Mouse (Mus musculus): ENCODE measurements at regions not wholly inside any gene's neighbourhood (a gene's known extent, or its start where the extent isn't known, plus 50 kb on each side); places are given as distances from the start of the nearest gene placed in this dataset.

DNA sequence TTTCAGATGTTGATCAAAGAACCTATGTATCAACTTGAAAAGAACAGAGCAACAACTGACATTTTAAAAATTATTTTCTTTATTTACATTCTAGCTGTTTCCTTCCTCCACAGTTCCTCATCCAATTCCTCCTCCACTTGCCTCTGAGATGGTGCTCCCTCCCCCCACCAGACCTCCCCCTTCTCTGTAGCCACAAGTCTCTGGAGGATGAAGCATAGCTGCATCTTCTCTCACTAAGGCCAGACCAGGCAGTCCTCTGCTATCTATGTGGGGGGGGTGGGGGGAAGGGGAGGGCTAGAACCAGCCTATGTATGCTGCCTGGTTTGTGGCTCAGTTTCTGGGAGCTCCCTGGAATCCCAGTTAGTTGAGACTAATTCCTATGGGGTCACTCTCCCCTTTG is 255.0 kb downstream of the Gm21750 start:
- intact Hi-C loops (cut with DNase I): no loop called here
- DNase-seq (ENCODE audit: extremely low spot score in 1 of 2, low spot score in 2 of 2): no peak

DNA sequence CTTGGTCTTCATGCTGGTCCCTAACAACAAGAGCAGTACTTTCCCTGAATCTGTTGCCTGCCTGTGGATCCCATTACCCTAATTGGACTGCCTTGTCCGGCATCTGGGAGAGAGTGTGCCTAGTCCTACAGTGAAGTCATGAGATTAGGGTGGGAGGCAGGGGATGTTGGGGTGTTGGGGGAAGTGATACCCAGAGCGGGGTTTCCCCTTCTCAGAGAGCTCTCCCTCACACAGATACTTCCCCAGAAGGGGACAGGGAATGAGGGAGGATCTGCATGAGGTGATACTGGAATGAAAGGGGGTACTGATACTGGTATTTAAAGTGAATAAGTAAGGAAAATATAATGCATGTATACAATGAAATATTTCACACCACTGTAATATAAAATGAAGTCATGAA is 270.1 kb downstream of the Gm21750 start:
- intact Hi-C loops (cut with DNase I): no loop called here
- DNase-seq (ENCODE audit: extremely low spot score in 1 of 2, low spot score in 2 of 2): no peak

DNA sequence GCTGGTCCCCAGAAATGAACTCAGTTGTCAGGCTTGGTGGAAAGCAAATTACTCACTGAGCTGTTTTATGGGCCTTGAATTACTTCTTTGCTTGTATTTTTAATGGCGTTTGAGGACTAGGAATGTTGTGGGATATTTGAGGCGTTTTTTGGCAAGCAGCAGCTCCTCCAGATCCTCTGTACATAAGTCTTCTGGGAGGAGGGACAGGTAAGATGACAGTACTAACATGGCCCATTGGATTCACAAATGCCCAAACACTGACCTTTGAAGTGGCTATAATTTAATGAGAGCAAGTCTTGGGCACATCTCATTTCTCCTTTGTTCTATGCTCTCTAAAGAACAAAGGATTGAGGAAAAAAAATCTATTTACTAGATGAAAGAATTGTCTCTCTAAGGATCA is 286.3 kb downstream of the Gm21750 start:
- intact Hi-C loops (cut with DNase I): no loop called here
- DNase-seq (ENCODE audit: extremely low spot score in 1 of 2, low spot score in 2 of 2): no peak

DNA sequence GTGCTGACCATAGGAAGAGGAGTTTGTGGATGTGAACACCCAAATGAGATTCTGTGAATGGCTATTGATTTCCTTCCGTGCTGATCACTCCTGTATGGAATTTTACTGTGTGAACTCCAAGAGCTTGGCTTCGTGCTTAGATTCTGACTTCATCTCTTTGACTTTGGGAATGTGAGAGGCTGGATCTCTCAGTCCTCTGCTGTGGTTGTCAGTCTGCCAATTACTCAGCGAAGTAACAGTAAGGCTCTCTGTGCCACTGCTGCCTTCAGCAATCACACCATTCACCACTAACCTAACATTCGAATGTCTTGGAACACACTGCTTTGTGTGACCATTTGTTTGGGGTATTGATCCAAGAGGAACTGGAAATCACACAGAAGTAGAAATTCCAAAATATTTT is 291.5 kb downstream of the Gm21750 start:
- intact Hi-C loops (cut with DNase I): no loop called here
- peak in 1 of 2 experiments; percentile 9 for DNase-seq (ENCODE audit: extremely low spot score in 1 of 2, low spot score in 2 of 2)

DNA sequence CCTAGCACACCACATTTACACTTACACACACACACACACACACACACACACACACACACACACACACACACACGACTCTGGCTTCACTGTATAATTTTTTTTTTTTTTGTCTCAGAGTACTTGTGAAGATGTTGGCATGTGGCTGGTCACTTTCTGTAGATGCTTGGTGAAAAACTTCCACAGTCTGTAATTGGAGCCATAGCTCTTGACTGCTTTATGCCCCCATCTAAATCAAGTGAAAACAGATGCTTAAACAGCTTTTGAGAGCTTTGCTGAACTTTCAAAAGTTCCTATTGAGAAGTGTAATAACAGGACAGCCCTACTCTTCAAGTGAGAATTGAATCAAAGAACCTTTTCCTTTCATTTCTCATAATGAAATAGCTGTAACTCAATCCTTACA is 317.7 kb downstream of the Gm21750 start:
- intact Hi-C loops (cut with DNase I): no loop called here
- DNase-seq (ENCODE audit: extremely low spot score in 1 of 2, low spot score in 2 of 2): no peak

DNA sequence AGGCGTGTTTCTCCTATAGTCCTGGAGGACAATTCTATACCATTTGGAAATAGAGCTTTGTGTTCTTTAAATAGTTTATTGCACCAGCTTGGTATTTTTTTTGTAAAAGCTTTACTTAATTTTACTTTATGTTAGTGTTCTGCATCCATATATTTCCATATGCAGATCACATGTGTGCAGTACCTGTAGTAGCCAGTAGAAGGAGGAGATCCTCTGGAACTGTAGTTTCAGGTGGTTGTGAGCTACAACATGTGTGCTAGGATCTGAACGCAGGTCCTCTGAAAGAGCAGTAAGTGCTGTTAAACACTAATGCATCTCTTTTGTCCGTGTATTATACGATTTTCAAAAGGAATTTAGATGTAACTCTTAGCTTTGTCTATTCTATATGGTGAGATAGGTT is 335.2 kb downstream of the Gm21750 start:
- no peak for DNase-seq (ENCODE audit: extremely low spot score in 1 of 2, low spot score in 2 of 2)
- intact Hi-C loops (cut with DNase I): no loop called here

DNA sequence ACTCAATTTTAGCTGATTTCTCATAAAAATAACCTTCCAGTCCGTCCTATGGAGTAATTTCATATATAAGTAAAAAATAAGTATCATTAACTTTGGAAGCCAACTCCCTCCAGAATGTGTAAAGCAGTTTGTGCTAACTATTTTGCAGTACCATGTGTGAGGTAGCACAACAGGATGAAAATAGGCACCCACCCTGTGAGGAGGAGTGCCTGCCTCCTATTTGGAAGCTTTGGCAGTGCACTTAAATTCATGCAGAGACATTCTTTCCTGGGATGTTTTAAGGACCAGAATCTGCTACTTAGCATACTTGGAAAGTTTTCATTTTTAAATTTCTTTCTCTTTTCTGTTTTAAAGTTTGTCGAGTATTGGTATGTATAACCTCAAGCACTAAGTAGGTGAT is 336.8 kb downstream of the Gm21750 start:
- DNase-seq (ENCODE audit: extremely low spot score in 1 of 2, low spot score in 2 of 2): peak in 1 of 2 experiments; percentile 44
- intact Hi-C loops (cut with DNase I): no loop called here

DNA sequence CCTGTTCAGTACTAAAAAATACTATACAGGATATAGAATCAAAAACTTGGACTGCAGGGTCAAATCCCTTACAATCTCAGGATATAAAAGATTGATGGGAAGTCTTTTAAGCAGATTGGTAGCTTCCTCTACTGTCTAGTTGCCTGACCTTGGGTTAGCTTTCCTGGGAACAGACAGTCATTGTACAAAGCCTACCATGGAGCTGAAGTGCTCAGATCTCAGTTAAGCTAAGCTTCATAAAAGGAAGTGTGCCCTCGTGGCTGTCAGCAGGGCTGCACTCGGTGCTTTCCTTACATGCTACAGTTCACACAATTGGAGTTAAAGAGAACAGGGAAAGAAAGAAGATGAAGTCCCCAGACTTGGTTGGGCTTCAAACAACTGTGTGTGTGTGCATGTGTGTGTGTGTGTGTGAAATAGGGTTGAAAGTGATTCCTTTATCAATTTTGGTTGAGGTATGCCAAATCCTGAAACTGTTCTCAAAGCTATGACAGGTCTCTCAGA is 338.4 kb downstream of the Gm21750 start:
- DNase-seq (ENCODE audit: extremely low spot score in 1 of 2, low spot score in 2 of 2): no peak
- intact Hi-C loops (cut with DNase I): no loop called here

DNA sequence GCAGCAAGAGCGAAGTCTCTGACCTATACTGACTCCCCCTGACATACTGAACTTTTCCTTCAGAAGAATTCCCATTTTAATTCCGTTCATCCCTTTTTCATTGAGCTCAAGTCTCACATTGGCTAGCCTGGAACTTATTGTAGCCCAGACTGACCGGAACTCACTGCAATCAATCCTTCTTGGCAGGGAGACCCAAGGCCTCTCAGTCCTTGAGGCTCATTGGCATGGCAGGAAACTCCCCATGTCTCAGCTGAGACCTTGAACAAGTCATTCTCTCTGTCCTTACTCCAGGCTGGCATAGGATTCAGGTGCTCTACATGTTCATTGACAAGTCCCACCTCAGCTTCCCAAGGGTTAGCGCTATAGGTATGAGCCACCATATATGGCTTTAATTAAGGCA is 345.9 kb downstream of the Gm21750 start:
- intact Hi-C loops (cut with DNase I): no loop called here
- DNase-seq (ENCODE audit: extremely low spot score in 1 of 2, low spot score in 2 of 2): no peak

DNA sequence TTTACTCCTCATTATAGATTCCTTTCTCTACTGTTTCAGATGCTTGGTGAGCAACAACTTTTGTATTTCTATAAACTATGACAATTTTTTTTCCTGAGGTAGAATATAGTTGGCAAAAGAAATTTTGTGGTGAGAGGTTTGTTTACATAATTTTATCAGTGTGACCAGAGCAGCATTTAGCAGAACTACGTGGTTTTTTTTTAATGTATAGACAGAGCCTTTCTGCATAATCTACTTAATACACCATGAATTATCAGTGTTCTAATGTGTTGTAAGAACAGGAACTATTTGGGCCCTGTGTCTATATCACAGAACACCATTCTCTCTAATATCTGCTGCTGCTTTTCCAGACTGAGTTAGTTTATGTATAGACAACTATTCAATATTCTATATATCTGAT is 350.5 kb downstream of the Gm21750 start:
- intact Hi-C loops (cut with DNase I): no loop called here
- no peak for DNase-seq (ENCODE audit: extremely low spot score in 1 of 2, low spot score in 2 of 2)

DNA sequence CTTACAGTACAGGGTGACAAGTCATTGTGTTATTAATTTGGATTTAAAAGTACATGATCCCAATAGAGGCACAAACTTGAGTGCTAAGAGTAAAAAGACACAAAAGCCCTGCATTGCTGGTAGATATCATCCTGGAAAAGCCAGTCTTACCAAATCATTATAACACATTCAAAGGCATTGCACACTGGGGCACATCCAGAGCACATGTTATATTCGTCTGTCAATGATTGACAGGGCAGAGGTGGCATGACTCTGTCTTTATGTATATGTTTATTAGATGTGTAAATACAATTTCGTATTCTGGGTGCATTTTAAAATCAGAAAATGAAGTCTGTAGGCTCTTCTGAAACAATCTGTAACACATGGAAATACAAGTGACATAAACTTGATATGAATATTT is 358.4 kb downstream of the Gm21750 start:
- DNase-seq (ENCODE audit: extremely low spot score in 1 of 2, low spot score in 2 of 2): no peak
- intact Hi-C loops (cut with DNase I): no loop called here

DNA sequence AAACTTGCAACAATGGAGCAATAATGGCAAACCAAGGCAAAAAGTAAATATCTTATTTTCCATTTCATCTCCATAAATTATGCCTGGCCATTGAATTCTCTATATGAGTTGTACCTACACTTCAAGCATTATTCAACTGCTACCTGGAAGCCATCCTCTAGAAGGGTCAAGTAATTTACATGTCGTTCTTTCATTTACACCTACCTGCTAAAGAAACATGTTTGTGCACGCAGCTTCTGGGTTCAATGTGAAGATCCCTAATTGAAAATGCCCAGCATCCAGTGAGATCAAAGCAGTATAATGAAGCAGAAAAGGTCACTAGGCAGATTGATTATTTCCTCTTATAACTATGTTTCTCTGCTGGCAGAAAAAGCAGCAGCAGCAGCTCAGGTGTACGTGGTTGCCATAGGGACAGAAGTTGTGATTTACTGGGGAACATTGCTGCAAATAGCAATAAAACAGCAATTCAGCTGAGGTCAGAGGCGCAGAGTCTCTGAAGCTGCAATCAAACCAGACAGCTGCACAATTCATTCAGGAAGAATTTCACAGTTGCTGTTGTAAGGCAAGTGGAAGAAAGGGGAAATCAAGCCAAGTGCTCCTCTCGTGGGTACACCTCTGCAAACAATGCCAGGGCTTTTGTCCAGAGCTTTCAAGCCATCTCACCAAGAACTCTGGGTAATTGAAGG is 386.1 kb downstream of the Gm21750 start:
- DNase-seq (ENCODE audit: extremely low spot score in 1 of 2, low spot score in 2 of 2): no peak
- intact Hi-C loops (cut with DNase I): no loop called here

DNA sequence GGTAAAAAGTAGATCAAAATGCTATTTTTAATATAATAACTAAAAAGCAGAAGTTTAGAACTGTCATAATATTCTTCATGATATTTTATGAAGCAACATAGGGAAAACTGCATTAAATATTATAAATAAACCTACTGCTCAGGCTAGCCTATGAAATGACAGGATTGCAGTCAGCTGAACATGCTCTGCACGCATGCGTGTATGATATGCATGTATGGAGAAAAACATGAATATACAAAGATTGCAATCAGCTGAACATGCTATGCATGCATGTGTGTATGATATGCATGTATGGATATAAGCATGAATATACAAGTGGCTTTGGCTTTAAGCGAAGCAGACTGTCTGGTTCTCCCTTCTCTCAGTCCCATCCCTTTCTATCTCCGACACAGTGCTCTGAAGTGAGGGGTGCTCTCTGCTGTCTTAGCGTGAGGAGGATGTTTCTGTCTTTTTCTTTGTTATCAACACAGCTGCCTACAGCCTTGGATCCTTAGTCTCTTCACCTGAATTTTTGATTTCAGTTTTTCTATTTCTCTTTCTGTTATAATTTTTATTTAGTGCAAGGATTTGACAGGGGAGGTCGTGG is 386.8 kb downstream of the Gm21750 start:
- no peak for DNase-seq (ENCODE audit: extremely low spot score in 1 of 2, low spot score in 2 of 2)
- intact Hi-C loops (cut with DNase I): no loop called here

DNA sequence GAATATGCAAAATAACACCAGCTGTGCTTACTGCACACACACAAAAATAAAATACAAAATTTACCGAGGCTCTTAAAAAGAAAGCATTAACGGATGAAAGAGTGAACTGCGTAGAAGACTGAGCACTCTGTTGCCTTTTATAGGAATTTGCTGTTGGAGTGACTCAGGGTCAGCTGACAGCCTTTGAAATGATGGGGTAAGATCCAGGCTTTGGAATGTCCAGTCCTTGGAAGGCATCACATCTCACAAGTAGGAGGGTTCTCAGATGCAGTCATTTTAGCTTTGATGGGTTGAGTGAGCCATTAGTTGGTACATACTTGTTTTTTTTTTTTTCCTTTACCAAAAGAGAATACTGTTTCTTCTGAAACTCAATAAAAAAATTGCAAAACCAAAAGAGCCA is 387.4 kb downstream of the Gm21750 start:
- no peak for DNase-seq (ENCODE audit: extremely low spot score in 1 of 2, low spot score in 2 of 2)
- intact Hi-C loops (cut with DNase I): no loop called here

DNA sequence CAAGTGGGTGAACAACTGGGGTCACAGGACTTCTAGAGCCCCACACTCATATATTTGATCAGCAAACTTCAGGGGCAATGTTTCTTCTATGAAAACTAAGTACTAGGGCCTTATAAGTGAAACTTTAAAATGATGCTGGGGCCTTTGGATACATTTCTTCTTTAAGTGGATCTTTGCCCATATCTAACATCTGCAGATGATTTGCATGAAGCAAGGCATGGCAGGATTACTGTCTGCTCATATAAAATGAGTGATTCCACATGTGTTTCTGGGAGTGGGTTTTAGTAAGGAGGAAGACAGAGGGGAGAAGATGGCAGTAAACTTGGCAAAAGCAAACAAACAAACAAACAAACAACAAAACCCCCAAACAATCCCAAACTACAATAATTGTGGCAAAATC is 405.0 kb downstream of the Gm21750 start:
- intact Hi-C loops (cut with DNase I): no loop called here
- no peak for DNase-seq (ENCODE audit: extremely low spot score in 1 of 2, low spot score in 2 of 2)

DNA sequence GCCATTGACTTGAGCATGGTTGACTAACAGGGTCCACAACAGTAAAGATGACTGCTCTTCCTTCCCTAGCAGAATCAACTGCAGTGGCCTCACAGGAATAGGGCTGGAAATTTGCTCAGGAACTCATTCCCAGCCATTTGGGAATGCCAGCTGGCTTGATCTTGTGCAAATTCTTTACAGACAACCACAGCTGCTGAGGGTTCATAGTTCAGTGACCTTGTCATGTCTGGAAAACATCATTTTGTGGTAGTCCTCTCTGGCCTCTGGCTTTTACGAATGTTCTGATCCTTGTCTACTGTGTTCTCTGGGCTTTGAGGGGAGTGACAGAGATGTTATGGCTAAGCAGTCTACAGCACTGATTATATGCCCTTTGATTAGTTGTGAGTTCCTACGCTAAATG is 432.0 kb downstream of the Gm21750 start:
- DNase-seq (ENCODE audit: extremely low spot score in 1 of 2, low spot score in 2 of 2): no peak
- intact Hi-C loops (cut with DNase I): no loop called here

DNA sequence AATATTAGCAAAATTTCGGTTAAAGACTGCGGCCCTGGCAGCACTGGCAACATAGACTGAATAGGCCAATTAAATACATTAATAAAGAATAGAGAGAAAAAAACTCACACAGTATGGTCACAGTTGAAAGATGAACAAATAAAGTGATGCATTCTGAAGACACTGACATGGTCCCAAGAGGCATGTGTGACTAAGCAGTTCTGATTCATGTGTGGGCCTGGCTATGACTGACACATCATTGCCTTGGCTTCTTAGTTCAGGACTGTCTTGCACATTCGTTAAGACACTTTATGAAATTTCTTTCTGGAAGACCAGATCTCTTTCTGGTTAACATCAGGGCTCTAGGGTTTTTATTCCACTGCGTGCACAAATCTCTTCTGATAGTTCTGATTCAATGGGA is 438.7 kb downstream of the Gm21750 start:
- intact Hi-C loops (cut with DNase I): no loop called here
- no peak for DNase-seq (ENCODE audit: extremely low spot score in 1 of 2, low spot score in 2 of 2)

DNA sequence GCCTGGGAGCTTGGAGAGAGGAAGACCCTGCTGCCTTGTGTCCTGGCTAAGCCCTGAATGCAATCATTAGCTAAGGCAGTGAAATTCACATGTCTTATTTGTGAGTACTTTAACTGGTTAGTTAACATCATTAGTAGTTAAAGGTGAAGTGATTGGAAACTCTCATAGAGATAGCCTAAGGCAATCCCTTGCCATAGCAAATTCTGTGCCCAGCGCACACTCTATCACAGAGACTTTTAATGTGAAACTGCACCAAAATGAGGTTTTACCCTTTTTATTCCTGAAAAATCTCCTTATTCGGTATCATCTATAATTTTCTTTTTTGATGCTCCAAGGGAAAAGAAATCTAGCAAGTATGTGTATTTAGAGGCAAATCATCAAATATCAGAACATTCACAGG is 451.6 kb downstream of the Gm21750 start:
- no peak for DNase-seq (ENCODE audit: extremely low spot score in 1 of 2, low spot score in 2 of 2)
- intact Hi-C loops (cut with DNase I): no loop called here

DNA sequence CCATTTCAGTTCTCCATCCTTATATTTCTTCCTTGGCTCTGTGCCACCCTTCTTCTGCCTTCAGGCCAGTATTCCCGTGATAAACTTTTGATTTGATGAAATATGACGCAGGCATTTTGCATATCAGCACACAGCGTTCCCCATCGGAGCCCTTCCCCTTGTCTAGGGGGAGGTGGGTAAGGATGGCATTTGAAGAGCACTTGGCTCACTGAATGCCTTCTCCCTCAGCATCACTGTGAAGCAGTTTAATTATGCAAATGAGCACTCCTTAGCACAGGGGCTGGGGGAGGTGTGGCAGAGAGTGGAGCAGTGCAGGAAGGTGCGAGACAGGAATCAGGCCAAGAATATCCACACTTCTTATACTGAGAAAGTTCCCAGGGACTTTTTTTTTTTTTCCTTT is 452.1 kb downstream of the Gm21750 start:
- intact Hi-C loops (cut with DNase I): no loop called here
- DNase-seq (ENCODE audit: extremely low spot score in 1 of 2, low spot score in 2 of 2): peak; percentile 8 to 21

DNA sequence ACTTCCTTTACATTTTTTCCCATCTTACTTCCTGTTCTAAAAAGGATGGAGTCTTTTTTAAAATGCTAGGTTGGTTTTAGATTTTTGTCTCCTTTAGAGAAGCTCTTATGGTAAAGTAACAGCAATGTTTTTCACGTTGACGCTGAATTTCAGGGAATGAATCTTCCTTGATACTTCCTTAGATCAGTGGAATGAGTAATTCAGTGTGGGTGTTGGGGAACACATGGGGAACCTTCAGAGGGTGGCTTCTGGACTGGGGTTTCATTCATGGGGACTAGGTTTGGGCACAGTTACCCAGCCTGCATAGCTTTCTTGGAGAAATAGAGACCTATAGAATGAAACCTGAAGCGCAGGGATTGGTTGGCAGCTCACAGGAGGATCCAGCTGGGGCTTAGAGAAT is 452.5 kb downstream of the Gm21750 start:
- intact Hi-C loops (cut with DNase I): no loop called here
- DNase-seq (ENCODE audit: extremely low spot score in 1 of 2, low spot score in 2 of 2): no peak

DNA sequence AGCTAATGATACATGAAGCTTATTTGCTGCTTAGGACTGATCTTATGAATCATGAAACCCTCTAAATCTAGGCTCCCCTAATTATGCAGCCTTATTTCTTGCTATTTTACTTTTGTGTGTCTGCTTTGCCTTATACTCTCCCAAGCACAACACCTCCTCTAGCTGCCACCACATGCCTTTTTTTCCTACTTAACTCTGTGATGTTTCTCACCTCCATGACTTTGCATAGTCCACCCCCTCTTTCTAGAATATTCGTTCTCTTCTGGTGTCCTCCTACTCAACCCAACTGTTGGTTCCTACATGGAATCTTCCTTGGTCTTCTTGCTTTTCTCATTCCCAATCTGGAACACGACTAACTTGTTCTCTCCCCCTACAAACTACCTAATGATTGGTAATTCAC is 456.7 kb downstream of the Gm21750 start:
- DNase-seq (ENCODE audit: extremely low spot score in 1 of 2, low spot score in 2 of 2): no peak
- intact Hi-C loops (cut with DNase I): no loop called here
